Mouse (Mus musculus): ENCODE data around the gene AU015836.
"Not testable (repeated sequence)": the region's sequence is repeated elsewhere in the genome, so short reads cannot be mapped to it uniquely, and the experiment has no call there.

Gene AU015836

GRCm38 (mm10) chrX:93968444-93968843 lies at the start of gene AU015836:
Gene AU015836, plus strand, starts transcription at chrX:93968659.
- no peak for DNase-seq (ENCODE audit: low read depth, low spot score)

- no peak for DNase-seq (ENCODE audit: low read depth, low spot score)
Observed at GRCm38 (mm10) chrX:93919017-93919416, 49.4 kb upstream of the AU015836 start.

- no peak for DNase-seq (ENCODE audit: low read depth, low spot score)
Observed at GRCm38 (mm10) chrX:93928379-93928778, 40.1 kb upstream of the AU015836 start.

DNA sequence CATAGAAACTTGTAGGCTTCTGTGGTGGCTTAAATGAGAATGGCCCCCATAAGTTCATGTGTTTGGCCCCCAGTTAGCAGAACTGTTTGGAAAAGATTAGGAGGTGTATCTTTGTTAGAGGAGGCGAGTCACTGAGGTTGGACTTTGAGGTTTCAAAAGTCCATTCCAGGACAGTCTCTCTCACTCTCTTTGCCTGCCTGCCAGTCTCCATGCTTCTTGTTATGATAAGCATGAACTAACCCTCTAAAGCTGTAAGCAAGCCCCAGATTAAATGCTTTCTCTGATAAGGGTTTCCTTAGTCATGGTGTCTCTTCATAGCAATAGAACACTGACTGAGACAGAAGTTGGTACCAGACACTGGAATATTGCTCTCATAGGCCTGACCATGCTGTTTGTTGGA lies 39.7 kb upstream of the AU015836 start:
- DNase-seq (ENCODE audit: low read depth, low spot score), result no peak

DNA sequence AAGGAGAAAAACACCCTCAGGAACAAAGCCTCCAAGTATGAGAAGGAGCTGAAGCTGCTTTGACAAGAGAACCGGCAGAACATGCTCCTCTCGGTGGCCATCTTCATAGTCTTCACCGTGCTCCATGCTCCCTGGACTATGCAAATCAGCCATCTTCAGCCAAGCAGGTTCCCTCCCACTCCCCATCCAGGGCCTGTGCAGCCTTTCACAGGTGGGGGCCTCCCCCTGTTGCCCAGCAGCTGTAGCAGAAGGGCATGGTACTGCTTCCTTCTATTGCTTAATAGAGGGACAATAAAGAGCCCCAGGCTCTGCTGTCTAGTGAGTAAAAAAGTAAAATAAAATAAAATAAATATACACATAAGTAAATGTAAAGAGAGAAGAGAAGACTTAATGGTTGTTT lies 36.8 kb upstream of the AU015836 start:
- DNase-seq (ENCODE audit: low read depth, low spot score), result no peak

- DNase-seq (ENCODE audit: low read depth, low spot score), result no peak
Observed at GRCm38 (mm10) chrX:93956727-93957126, 11.7 kb upstream of the AU015836 start.

DNA sequence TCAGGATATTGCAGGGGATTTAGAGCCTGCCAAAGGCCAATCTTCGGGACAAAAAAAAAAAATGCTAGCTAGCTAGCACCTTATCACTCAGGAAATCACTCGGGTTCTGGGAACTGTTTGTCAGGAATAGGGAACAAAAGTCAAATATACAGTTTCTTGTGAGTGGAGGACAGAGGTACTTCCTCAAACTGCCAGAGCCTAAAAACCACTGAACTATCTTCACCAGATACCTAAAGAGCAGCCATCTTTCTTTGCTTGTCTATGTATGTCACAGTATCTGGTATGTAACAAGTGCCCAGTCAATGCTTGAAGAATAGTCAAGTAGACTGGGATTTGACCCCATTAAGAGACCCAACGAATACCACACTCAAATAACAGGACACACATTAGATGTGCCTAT lies 10.0 kb upstream of the AU015836 start:
- no peak for DNase-seq (ENCODE audit: low read depth, low spot score)

- DNase-seq (ENCODE audit: low read depth, low spot score), result no peak
Observed at GRCm38 (mm10) chrX:93980341-93980740, 11.9 kb downstream of the AU015836 start.

GRCm38 (mm10) chrX:93982193-93982592 lies 13.7 kb downstream of the AU015836 start:
- DNase-seq (ENCODE audit: low read depth, low spot score), result no peak

- not testable (repeated sequence) for DNase-seq (ENCODE audit: low read depth, low spot score)
Observed at GRCm38 (mm10) chrX:93985096-93985495, 16.6 kb downstream of the AU015836 start.

DNA sequence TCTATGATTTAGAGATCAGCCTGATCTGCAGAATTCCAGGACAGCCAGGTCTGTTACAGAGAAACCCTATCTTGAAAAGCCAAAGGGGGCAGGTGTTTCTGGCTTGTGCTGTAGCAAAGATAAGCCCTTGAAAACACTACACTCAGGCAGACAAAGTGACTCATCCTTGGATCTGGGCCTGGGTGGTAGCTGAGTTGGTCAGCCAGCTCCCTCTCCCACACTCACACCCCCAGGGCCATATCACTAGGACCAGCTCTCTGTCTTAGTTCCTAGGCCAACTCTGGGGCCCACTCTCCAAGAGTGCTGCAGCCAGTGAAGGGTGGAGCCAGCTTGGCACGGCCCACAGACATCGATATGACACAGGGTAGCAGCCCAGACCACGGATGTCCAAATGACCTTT lies 38.5 kb downstream of the AU015836 start:
- no peak for DNase-seq (ENCODE audit: low read depth, low spot score)

- no peak for DNase-seq (ENCODE audit: low read depth, low spot score)
Observed at GRCm38 (mm10) chrX:94009442-94009841, 41.0 kb downstream of the AU015836 start.

GRCm38 (mm10) chrX:94011656-94012173 lies 43.3 kb downstream of the AU015836 start:
- DNase-seq (ENCODE audit: low read depth, low spot score), result no peak

GRCm38 (mm10) chrX:94012479-94013167 lies 44.2 kb downstream of the AU015836 start:
- DNase-seq (ENCODE audit: low read depth, low spot score), result no peak

GRCm38 (mm10) chrX:94016891-94017290 lies 48.4 kb downstream of the AU015836 start:
- DNase-seq (ENCODE audit: low read depth, low spot score), result no peak

GRCm38 (mm10) chrX:94022264-94022874 lies 53.9 kb downstream of the AU015836 start:
- no peak for DNase-seq (ENCODE audit: low read depth, low spot score)

Measured in brain, embryonic 18.5 days (tissue).